Mouse (Mus musculus): Measurements from ENCODE around the gene Atp6ap2.
"Not testable (repeated sequence)": the region's sequence is repeated elsewhere in the genome, so short reads cannot be mapped to it uniquely, and the experiment has no call there.

Atp6ap2 gene

GRCm38 (mm10) chrX:12587192-12587957 is at the start of gene Atp6ap2:
Gene Atp6ap2 (plus strand): TSS chrX:12587801.
- DNase-seq (ENCODE audit: low spot score in 2 of 2): peak; percentile 92 to 94

- DNase-seq (ENCODE audit: low spot score in 2 of 2): no peak
These were observed 43.2 kb upstream of the Atp6ap2 start for GRCm38 (mm10) chrX:12544417-12544816.

GRCm38 (mm10) chrX:12557086-12557485 is 30.5 kb upstream of the Atp6ap2 start:
- DNase-seq (ENCODE audit: low spot score in 2 of 2): no peak

- no peak for DNase-seq (ENCODE audit: low spot score in 2 of 2)
These were observed 16.2 kb upstream of the Atp6ap2 start for GRCm38 (mm10) chrX:12571407-12571806.

GRCm38 (mm10) chrX:12577936-12578335 is 9.7 kb upstream of the Atp6ap2 start:
- DNase-seq (ENCODE audit: low spot score in 2 of 2): no peak

GRCm38 (mm10) chrX:12578339-12578868 is 9.2 kb upstream of the Atp6ap2 start:
- no peak for DNase-seq (ENCODE audit: low spot score in 2 of 2)

- no peak for DNase-seq (ENCODE audit: low spot score in 2 of 2)
These were observed 4.3 kb upstream of the Atp6ap2 start for GRCm38 (mm10) chrX:12583261-12583660.

GRCm38 (mm10) chrX:12587958-12588355 is 356 bp downstream of the Atp6ap2 start:
- peak in 1 of 2 experiments; percentile 14 for DNase-seq (ENCODE audit: low spot score in 2 of 2)

- DNase-seq (ENCODE audit: low spot score in 2 of 2): no peak
These were observed 3.9 kb downstream of the Atp6ap2 start for GRCm38 (mm10) chrX:12591401-12591943.

GRCm38 (mm10) chrX:12592011-12592410 is 4.4 kb downstream of the Atp6ap2 start:
- DNase-seq (ENCODE audit: low spot score in 2 of 2): no peak

- DNase-seq (ENCODE audit: low spot score in 2 of 2): no peak
These were observed 6.2 kb downstream of the Atp6ap2 start for GRCm38 (mm10) chrX:12593824-12594223.

- not testable (repeated sequence) for DNase-seq (ENCODE audit: low spot score in 2 of 2)
These were observed 22.9 kb downstream of the Atp6ap2 start for GRCm38 (mm10) chrX:12610541-12610940.

GRCm38 (mm10) chrX:12611211-12611610 is 23.6 kb downstream of the Atp6ap2 start:
- DNase-seq (ENCODE audit: low spot score in 2 of 2): no peak

- DNase-seq (ENCODE audit: low spot score in 2 of 2): not testable (repeated sequence)
These were observed 24.8 kb downstream of the Atp6ap2 start for GRCm38 (mm10) chrX:12612360-12612759.

GRCm38 (mm10) chrX:12625131-12625530 is 37.5 kb downstream of the Atp6ap2 start:
- no peak for DNase-seq (ENCODE audit: low spot score in 2 of 2)

- no peak for DNase-seq (ENCODE audit: low spot score in 2 of 2)
These were observed 57.4 kb downstream of the Atp6ap2 start for GRCm38 (mm10) chrX:12644976-12645375.

GRCm38 (mm10) chrX:12645531-12646304 is 58.1 kb downstream of the Atp6ap2 start:
- DNase-seq (ENCODE audit: low spot score in 2 of 2): no peak

- no peak for DNase-seq (ENCODE audit: low spot score in 2 of 2)
These were observed 64.3 kb downstream of the Atp6ap2 start for GRCm38 (mm10) chrX:12651906-12652305.

- DNase-seq (ENCODE audit: low spot score in 2 of 2): no peak
These were observed 66.3 kb downstream of the Atp6ap2 start for GRCm38 (mm10) chrX:12653879-12654278.
